Mouse (Mus musculus): ENCODE measurements around the gene Ackr2.

GRCm38 (mm10) chr9:121880840-121881239, 17.3 kb upstream of the Ackr2 start:
- TF ChIP-seq CTCF (IDR thresholded peaks at IDR 0.05; ENCODE audit: insufficient read depth, low read length) (peak; percentile 86), POLR2A (IDR thresholded peaks at IDR 0.05; ENCODE audit: borderline replicate concordance, extremely low read depth, low read depth, low read length) (no peak)

All from lung, adult 2 months (tissue).